In genomic region chr10:27663396-27663795, GRCm38 (mm10) we compare ENCODE assay signal across 26 mouse cellular contexts.
"Had no signal": no experiment of that assay in that cellular context is flagged by ENCODE, and none has a peak within 500 bp of the region (broad histone marks: within the 10 kb centered on the region; RNA-seq: fewer than 3 reads in every experiment).

No protein-coding gene starts in this region.

- H3K4me3 ChIP-seq: heart, adult 2 months; heart, embryonic 13.5 days; heart, embryonic 15.5 days; intestine, embryonic 15.5 days; kidney, embryonic 15.5 days; layer of hippocampus, adult 2 months; limb, embryonic 13.5 days; limb, embryonic 15.5 days; liver, embryonic 12.5 days had no signal

- H3K27me3 ChIP-seq: heart, embryonic 13.5 days; heart, embryonic 15.5 days; intestine, embryonic 15.5 days; kidney, embryonic 15.5 days; limb, embryonic 13.5 days; limb, embryonic 15.5 days; liver, embryonic 12.5 days had no signal

- H3K27ac ChIP-seq: heart, adult 2 months; heart, embryonic 13.5 days; heart, embryonic 15.5 days; hindbrain, embryonic 14.5 days; intestine, embryonic 15.5 days; kidney, embryonic 15.5 days; kidney, postnatal 0 days; layer of hippocampus, adult 2 months; limb, embryonic 13.5 days; limb, embryonic 15.5 days; liver, embryonic 12.5 days; liver, embryonic 14.5 days had no signal

- ATAC-seq: hindbrain, embryonic 16.5 days; inflammation-experienced regulatory T-cells, adult 6 months; intestine, embryonic 15.5 days; intestine, postnatal 0 days; liver, embryonic 12.5 days had no signal

- H3K9me3 ChIP-seq: heart, embryonic 13.5 days; heart, embryonic 15.5 days; intestine, embryonic 15.5 days; kidney, embryonic 15.5 days; limb, embryonic 13.5 days; limb, embryonic 15.5 days; liver, embryonic 12.5 days had no signal

- DNase-seq: gastrocnemius, postnatal 14 days; gastrocnemius, postnatal 36 days; heart, adult 11 months; heart, adult 2 months; heart, postnatal 14 days; heart, postnatal 36 days; kidney, adult 18-20 months; kidney, adult 9 months; kidney, postnatal 14 days; kidney, postnatal 4 days; layer of hippocampus, postnatal 36 days; left cerebral cortex, postnatal 4 days had no signal

- H3K36me3 ChIP-seq: heart, embryonic 13.5 days; heart, embryonic 15.5 days; intestine, embryonic 15.5 days; kidney, embryonic 15.5 days; limb, embryonic 13.5 days; limb, embryonic 15.5 days; liver, embryonic 12.5 days had no signal

- H3K4me1 ChIP-seq: heart, embryonic 13.5 days; heart, embryonic 15.5 days; intestine, embryonic 15.5 days; kidney, embryonic 15.5 days; limb, embryonic 13.5 days; limb, embryonic 15.5 days; liver, embryonic 12.5 days had no signal
